Mouse (Mus musculus) hindbrain, embryonic 15.5 days (tissue): ENCODE measurements around the gene Mcm9. TPM values are rescaled to one million over a fixed set of nuclear protein-coding genes. Genes with fewer than 3 reads are reported as not detected.
"Not testable (repeated sequence)": the region's sequence is repeated elsewhere in the genome, so short reads cannot be mapped to it uniquely, and the experiment has no call there.

Experiments
- ATAC-seq: fragments of 200-750 bp; cut with Nextera tagmentation; 2 replicates; pipeline ENCODE4 v1.8.0; 2017; ENCODE audit warnings: low read depth, moderate number of reproducible peaks, moderate TSS enrichment; ENCODE audit not compliant: low FRiP score
- H3K27ac ChIP-seq: fragments of 300-500 bp; sonication (generic); replicated peaks from 2 replicates; pipeline ENCODE4 v1.5.1; 2015; ENCODE audit warnings: mild to moderate bottlenecking, inconsistent platforms
- H3K27me3 ChIP-seq: fragments of 300-500 bp; sonication (generic); 2 replicates; pipeline ENCODE4 v1.6.1; 2015; ENCODE audit warnings: control low read depth, inconsistent platforms
- H3K36me3 ChIP-seq: fragments of 300-500 bp; sonication (generic); 2 replicates; pipeline ENCODE4 v1.6.1; 2015; ENCODE audit warnings: control low read depth, inconsistent platforms
- H3K4me1 ChIP-seq: fragments of 300-500 bp; sonication (generic); replicated peaks from 2 replicates; pipeline ENCODE4 v1.6.1; 2015; ENCODE audit warnings: control low read depth, inconsistent platforms
- H3K4me2 ChIP-seq: fragments of 300-500 bp; sonication (generic); 2 replicates; pipeline ENCODE4 v1.6.1; 2015; ENCODE audit warnings: moderate library complexity, mild to moderate bottlenecking, inconsistent platforms
- H3K4me3 ChIP-seq: fragments of 300-500 bp; sonication (generic); 2 replicates; pipeline ENCODE4 v1.5.1; 2015; ENCODE audit warnings: mild to moderate bottlenecking, inconsistent platforms
- H3K9ac ChIP-seq: fragments of 300-500 bp; sonication (generic); 2 replicates; pipeline ENCODE4 v1.6.1; 2015; ENCODE audit warnings: inconsistent platforms
- H3K9me3 ChIP-seq: fragments of 300-500 bp; sonication (generic); 2 replicates; pipeline ENCODE4 v1.6.1; 2016; ENCODE audit warnings: control low read depth, inconsistent platforms
- WGBS: fragments of 180-500 bp; shearing (Covaris S2); methylation state at CpG from one replicate; pipeline ENCODE4 v1.1.7; 2015; 5-methylcytosine and 5-hydroxymethylcytosine counted together
- polyA plus RNA-seq: library from polyadenylated mRNA; unstranded; fragments of >200 nt; fragmentation: Nextera tagmentation; extraction: Ambion mirVana; gene quantifications from 2 replicates; pipeline ENCODE4 v1.2.1, GENCODE M21; 2015

The Mcm9 gene
- 6.4 and 6.6 TPM in 2 replicates for polyA plus RNA-seq

DNA sequence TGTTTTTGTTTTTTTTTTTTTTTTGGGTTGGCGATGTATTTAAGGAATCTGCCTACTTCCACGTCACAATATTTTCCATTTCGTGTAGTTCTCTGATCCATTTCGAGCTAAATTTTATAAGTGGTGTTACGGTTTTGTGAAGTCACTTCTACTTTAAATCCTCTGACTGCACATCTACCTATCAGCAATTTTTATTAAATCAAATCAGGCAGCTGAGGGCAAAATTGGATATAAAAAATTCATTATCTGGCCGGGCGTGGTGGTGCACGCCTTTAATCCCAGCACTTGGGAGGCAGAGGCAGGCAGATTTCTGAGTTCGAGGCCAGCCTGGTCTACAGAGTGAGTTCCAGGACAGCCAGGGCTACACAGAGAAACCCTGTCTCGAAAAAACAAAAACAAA is at the start of gene Mcm9:
Gene Mcm9 (minus strand): TSS at position 101 of the 400 bp plus-strand sequence.
- Histone ChIP-seq H3K27ac (peak within 1 kb of the TSS; percentile 88), H3K9ac (peak within 1 kb of the TSS; percentile 58), H3K4me3 (peak within 1 kb of the TSS; percentile 86), H3K4me2 (peak within 1 kb of the TSS; percentile 56)
- ATAC-seq, H3K4me1 ChIP-seq, H3K36me3 ChIP-seq, H3K9me3 ChIP-seq, H3K27me3 ChIP-seq: not testable (repeated sequence)
- WGBS: 57% methylated on average over 10 of the region's 10 CpGs

DNA sequence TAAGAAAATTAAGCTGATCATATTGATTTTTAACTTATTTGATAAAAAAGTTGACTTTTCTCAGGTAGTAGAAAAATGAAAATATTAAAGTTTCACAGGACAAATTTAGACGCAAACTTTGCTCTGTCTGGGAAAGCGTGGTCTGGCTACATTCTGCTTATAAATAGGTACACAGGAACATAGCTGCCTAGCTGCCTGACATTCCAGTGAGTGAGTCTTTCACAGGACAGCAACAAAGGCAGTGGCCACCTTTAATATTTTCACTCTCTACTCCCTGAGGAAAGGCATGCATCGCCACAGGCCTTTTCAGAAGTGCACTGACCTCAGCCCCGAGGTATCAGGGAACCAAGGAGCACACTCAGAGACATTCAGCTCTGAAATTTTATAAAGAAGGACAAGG is 31.5 kb upstream of the Mcm9 start:
- Histone ChIP-seq H3K27ac (no peak overlapping the region), H3K36me3 (no peaks in the 10 kb centered on the region), H3K4me2 (no peak overlapping the region), H3K9ac (no peak overlapping the region), H3K4me1 (no peaks in the 10 kb centered on the region), H3K27me3 (no peaks in the 10 kb centered on the region), H3K9me3 (no peaks in the 10 kb centered on the region), H3K4me3 (no peak overlapping the region)
- no peak for ATAC-seq
- WGBS: 82% methylated on average over 4 of the region's 4 CpGs

DNA sequence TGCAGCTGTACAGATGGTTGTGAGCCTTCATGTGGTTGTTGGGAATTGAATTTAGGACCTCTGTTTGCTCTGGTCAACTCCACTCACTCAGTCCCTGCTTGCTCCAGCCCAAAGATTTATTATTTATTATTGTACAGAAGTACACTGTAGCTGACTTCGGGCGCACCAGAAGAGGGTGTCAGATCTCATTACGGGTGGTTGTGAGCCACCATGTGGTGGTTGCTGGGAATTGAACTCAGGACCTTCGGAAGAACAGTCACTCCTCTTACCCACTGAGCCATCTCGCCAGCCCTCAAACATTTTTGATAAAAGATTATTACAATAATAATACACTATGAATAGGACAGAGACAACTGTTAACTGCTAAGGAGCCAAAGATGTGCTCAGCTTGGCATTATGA is 24.0 kb upstream of the Mcm9 start:
- not testable (repeated sequence) for H3K27ac ChIP-seq, H3K9me3 ChIP-seq, H3K4me3 ChIP-seq, ATAC-seq, H3K4me1 ChIP-seq, H3K9ac ChIP-seq, H3K4me2 ChIP-seq, H3K36me3 ChIP-seq, H3K27me3 ChIP-seq
- 87% methylated on average over 5 of the region's 5 CpGs for WGBS

DNA sequence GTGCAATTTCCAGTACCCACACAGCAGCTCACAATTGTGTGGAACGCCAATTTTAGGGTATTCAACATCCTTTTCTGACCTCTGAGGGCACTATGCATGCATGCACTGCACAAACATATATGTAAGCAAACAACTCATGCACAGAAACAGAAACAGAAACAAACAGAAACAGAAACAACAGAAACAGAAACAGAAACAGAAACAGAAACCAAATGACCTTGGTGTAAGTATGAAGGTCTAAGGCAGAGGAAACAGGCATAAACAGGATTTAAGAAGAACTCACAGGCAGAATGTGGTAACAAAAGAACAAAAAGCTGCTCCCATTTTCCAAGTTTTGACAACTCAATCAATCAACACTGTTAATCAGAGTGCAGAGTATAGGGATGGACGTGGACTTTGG is 20.4 kb upstream of the Mcm9 start:
- Histone ChIP-seq H3K4me3 (no peak overlapping the region), H3K4me1 (no peaks in the 10 kb centered on the region), H3K4me2 (no peak overlapping the region), H3K9me3 (no peaks in the 10 kb centered on the region), H3K9ac (no peak overlapping the region), H3K27me3 (no peaks in the 10 kb centered on the region), H3K36me3 (peaks cover 3% of the 10 kb centered on the region; the same call in 1 of the 2 replicates), H3K27ac (no peak overlapping the region)
- no peak for ATAC-seq
- 79% methylated on average over 2 of the region's 2 CpGs for WGBS

DNA sequence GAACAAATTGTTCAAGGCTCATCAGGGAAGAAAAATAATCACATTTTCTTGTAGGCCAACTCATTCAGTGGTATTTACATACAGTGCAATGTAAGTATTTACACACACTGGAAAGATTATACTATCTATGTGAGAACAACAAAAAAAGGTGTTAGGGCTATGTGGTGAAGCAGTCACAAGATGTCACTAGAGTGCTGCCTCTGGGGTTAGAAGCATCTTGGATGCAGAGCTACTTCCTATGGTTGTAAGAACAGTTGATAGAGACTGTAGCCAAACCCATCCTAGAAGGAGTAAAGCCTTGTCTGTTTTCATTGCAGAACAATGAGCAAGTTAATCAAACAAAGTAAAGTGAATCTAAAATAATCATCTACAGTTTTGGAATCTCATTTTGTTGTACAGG is 11.3 kb upstream of the Mcm9 start:
- Histone ChIP-seq H3K4me1 (no peaks in the 10 kb centered on the region), H3K36me3 (no peaks in the 10 kb centered on the region), H3K27me3 (no peaks in the 10 kb centered on the region), H3K4me2 (no peak overlapping the region), H3K9ac (no peak overlapping the region), H3K27ac (no peak overlapping the region), H3K4me3 (no peak overlapping the region), H3K9me3 (no peaks in the 10 kb centered on the region)
- ATAC-seq: peak; percentile 80; the same call in 1 of the 2 replicates

DNA sequence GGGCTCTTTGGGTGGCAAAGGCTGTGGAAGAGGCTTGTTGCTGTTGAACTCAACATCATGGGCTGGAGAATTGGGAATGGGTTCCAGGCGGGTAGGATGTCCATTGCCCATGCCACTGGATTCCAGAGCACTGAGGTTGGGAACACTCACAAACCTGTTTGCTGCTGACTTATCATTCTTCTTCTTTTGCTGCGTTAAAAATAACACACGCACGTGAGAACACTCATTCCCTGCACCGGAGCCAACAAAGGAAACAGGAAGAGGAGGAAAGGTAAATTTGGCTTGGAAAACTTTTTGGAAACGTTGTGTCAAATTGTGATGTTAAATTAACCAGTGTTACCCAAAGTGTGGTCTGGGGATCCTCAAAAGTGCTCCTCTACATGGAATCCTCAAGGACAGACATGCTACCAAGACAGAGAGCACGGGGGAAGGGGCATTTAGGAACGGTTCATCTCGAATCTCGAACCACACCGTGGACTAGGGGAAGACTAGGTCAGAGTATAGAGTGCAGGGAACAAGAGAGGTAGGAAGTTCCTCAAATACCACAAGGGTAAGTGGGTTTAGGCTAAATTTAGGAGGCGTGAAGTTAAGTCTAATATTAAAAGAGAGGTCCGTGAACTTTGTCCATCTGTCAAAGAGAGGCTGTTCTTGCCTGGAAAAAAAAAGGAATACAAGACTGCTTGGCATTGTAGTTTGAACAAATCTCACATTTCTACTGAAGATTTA is 5.2 kb upstream of the Mcm9 start:
- WGBS: 92% methylated on average over 13 of the region's 13 CpGs
- Histone ChIP-seq H3K4me2 (no peak overlapping the region), H3K4me1 (no peaks in the 10 kb centered on the region), H3K36me3 (no peaks in the 10 kb centered on the region), H3K9ac (no peak overlapping the region), H3K27me3 (no peaks in the 10 kb centered on the region), H3K4me3 (no peak overlapping the region), H3K9me3 (no peaks in the 10 kb centered on the region), H3K27ac (no peak overlapping the region)
- no peak for ATAC-seq

DNA sequence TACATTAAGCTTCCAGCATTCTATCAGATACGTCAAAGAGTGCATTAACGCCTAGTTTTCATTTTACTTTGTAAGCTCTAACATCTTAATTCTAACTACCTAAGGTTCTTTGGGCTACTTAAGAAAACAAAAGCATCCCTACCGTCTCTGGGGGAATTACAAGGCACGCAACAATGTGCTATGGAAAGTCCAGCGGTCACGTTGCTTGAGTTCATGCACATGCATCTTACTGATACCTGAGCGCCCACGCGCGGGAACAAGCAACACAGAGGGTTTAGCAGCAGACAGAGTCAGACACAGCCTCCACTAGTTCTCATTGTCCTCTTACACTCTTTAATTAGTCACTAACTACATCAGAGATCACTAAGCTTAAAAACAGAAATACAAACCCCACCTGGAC is 3.9 kb upstream of the Mcm9 start:
- H3K27ac ChIP-seq: no peak overlapping the region
- no peak overlapping the region for H3K4me2 ChIP-seq
- no peak overlapping the region for H3K4me3 ChIP-seq
- no peak for ATAC-seq
- no peak overlapping the region for H3K9ac ChIP-seq
- no peaks in the 10 kb centered on the region for H3K9me3 ChIP-seq
- no peaks in the 10 kb centered on the region for H3K36me3 ChIP-seq
- no peaks in the 10 kb centered on the region for H3K27me3 ChIP-seq
- no peaks in the 10 kb centered on the region for H3K4me1 ChIP-seq
- WGBS: 86% methylated on average over 10 of the region's 10 CpGs

DNA sequence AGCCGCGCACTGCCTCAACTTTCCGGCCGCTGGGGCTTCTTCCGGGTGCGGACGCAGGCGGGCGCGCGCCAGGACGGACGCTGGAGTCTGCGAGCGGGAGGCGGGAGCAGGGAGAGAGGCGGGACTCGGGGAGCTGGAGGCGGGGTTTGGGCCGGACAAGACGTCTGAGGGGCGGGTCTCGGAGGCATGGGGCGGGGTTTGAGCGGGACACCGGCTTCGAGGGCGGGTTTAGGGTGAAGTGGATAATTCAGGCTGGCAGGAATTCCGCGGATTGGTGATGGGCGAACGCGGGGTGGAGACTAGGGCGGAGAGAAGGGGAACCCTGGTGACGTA is 355 bp downstream of the Mcm9 start:
- H3K4me2 ChIP-seq: peak overlapping the region; percentile 56
- ATAC-seq: peak; percentile 97
- under 1% methylated on average over 35 of the region's 35 CpGs for WGBS

DNA sequence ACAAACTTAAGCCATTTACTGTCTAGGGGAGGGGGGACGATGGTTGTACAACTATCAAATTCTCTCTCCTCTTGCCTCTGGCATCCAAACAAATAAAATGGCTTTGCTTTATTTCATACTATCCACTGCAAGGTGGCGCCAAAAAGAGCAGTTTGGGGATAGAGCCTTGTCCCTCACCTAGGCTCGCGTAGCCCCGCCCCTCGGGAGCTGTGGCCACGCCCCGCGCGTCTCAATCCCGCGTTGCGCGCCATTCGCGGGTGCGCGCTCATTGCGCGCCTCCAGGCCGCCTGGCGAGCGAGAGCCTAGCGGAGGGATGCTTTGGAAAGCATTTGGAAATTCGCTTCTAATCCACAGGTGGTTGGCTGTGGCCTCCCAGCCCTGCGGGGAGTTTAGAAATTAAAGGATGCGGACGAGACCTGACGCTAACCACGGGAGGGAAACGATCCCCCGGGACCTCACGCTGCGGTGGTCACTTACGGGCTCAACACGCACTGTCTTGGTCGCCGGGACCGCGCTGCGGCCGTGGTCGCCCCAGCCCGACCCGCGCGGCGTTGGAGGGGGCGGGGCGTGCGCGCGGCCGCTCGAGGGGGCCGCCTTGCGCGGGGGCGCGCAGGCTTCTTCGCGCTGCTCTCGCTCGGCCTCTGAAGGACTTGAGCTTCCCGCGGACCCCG is 857 bp downstream of the Mcm9 start:
- no peaks in the 10 kb centered on the region for H3K9me3 ChIP-seq
- no peaks in the 10 kb centered on the region for H3K36me3 ChIP-seq
- 0 out of 2 replicates have a peak, but pooled peaks cover 7% of the 10 kb centered on the region for H3K4me1 ChIP-seq
- no peaks in the 10 kb centered on the region for H3K27me3 ChIP-seq
- peak overlapping the region; percentile 88 for H3K27ac ChIP-seq
- WGBS: under 1% methylated on average over 61 of the region's 67 CpGs
- H3K4me3 ChIP-seq: peak overlapping the region; percentile 86
- peak; percentile 82 for ATAC-seq
- H3K9ac ChIP-seq: peak overlapping the region; percentile 58
- H3K4me2 ChIP-seq: peak overlapping the region; percentile 56

More for the DNA sequence above, 355 bp downstream of the Mcm9 start:
- 0 out of 2 replicates have a peak, but pooled peaks cover 7% of the 10 kb centered on the region for H3K4me1 ChIP-seq
- peak overlapping the region; percentile 88 for H3K27ac ChIP-seq
- H3K36me3 ChIP-seq: no peaks in the 10 kb centered on the region
- peak overlapping the region; percentile 58 for H3K9ac ChIP-seq
- peak overlapping the region; percentile 86 for H3K4me3 ChIP-seq
- H3K9me3 ChIP-seq: no peaks in the 10 kb centered on the region
- H3K27me3 ChIP-seq: no peaks in the 10 kb centered on the region

DNA sequence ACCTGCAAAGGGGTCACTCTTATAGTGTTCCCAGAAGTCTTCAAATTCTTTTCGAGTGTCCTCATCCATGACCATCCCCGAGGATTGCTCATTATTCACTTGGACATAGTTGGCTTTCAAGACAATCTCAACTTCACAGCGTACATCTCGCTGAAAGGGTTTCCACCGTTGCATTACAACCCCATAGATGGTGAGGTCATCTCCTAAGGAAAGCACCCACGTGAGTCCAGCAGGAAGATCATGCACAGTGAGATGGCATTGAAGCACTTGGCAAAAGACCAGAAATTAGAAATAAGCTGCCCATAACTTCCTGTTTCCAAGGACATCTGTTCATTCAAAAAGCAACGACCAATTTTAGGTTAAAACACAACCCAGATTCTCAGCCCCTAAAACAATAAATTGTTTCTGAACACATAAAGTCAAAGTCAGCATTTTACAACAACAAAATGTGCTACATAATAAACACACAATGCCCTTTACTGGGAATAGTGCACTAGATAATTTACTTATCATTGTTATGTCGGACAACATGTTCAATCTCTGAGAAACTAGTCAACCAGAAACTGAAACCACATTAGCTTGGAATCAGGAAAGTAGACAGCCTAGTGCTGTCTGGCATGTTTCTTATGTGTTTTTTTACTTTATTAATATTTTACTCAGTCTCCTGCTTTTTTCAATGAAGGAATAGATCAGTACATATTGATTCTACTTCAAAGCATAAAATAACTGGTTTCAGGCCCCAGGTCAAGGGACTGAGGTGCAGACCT is 14.2 kb downstream of the Mcm9 start:
- 80% methylated on average over 8 of the region's 8 CpGs for WGBS
- Histone ChIP-seq H3K4me1 (no peaks in the 10 kb centered on the region; the same call in 1 of the 2 replicates), H3K9me3 (no peaks in the 10 kb centered on the region), H3K36me3 (peaks cover 20% of the 10 kb centered on the region; the same call in 1 of the 2 replicates), H3K4me2 (no peak overlapping the region), H3K27ac (no peak overlapping the region), H3K4me3 (no peak overlapping the region), H3K9ac (no peak overlapping the region), H3K27me3 (no peaks in the 10 kb centered on the region)
- ATAC-seq: no peak

DNA sequence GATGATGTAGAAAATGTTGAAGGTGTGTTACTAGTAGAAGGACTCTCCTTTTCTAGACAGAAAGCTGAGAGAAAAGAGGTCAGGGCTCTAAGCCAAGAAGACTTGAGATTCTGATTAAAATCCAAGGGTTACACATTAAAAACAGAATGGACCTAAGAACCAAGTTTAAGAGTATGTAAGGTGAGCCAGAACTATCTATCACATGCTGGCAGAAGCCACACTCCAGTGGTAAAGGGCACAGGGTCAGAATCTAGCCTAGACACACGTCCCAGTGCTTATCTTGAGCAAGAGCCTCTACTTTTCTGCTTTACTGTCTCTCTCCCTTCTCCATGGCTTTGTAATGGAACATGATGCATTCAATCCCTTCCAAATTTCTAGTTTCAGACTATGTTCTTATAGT is 16.3 kb downstream of the Mcm9 start:
- H3K4me2 ChIP-seq: no peak overlapping the region
- no peak for ATAC-seq
- H3K9ac ChIP-seq: no peak overlapping the region

DNA sequence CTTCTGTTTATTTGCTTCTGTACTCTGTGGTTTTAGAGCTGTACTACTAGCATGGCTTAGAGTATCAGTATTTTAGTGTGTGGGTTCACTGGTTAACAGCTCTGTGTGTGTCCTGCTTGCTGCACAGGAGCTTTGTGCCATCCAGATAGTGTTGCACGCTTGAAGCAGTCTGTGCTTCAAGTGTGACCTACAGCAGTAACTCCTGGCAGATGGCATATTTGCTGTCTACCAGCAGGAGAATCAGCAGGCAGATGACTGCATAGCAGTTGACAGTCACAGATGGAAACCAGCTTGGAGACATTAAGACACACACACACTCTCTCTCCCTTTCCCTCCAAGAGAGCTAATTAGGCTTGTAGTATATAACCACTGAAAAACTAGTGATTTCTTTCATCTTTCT is 18.1 kb downstream of the Mcm9 start:
- Histone ChIP-seq H3K4me1 (no peaks in the 10 kb centered on the region; the same call in 1 of the 2 replicates), H3K4me3 (no peak overlapping the region), H3K36me3 (peaks cover 36% of the 10 kb centered on the region), H3K4me2 (no peak overlapping the region), H3K27me3 (no peaks in the 10 kb centered on the region), H3K9me3 (no peaks in the 10 kb centered on the region), H3K9ac (no peak overlapping the region), H3K27ac (no peak overlapping the region)
- peak; percentile 81 for ATAC-seq
- WGBS: 49% methylated on average over 1 of the region's 1 CpGs

More for the DNA sequence above, 16.3 kb downstream of the Mcm9 start:
- no peak overlapping the region for H3K27ac ChIP-seq
- H3K9me3 ChIP-seq: no peaks in the 10 kb centered on the region
- H3K36me3 ChIP-seq: peaks cover 31% of the 10 kb centered on the region
- 82% methylated on average over 1 of the region's 1 CpGs for WGBS
- no peaks in the 10 kb centered on the region; the same call in 1 of the 2 replicates for H3K4me1 ChIP-seq
- no peaks in the 10 kb centered on the region for H3K27me3 ChIP-seq
- no peak overlapping the region for H3K4me3 ChIP-seq
